7 mouse cellular contexts compared by ENCODE assay signal in genomic region chr5:18360956-18361355, GRCm38 (mm10). TPM values are rescaled to one million over a fixed set of nuclear protein-coding genes. Genes with fewer than 3 reads are reported as not detected.
A peak's percentile ranks its signal among the peaks of the same experiment; 100 is the strongest.
DNase-seq lines count a peak whose midpoint lies in the region; ATAC-seq and TF ChIP-seq lines count a peak whose summit lies in the region.

No protein-coding gene starts in this region.

- TF ChIP-seq CTCF in lung, embryonic 14.5 days (IDR thresholded peaks at IDR 0.05; ENCODE audit: low read depth): no peak

- no peaks in the 10 kb centered on the region; the same call in 1 of the 2 replicates for H3K4me1 ChIP-seq in lung, embryonic 14.5 days (ENCODE audit: insufficient read depth)
- H3K4me1 ChIP-seq in forebrain, embryonic 10.5 days: peaks cover 15% of the 10 kb centered on the region
- no peaks in the 10 kb centered on the region for H3K4me1 ChIP-seq in limb, embryonic 12.5 days (replicated peaks)
- peaks cover 3% of the 10 kb centered on the region; the same call in 1 of the 2 replicates for H3K4me1 ChIP-seq in stomach, embryonic 15.5 days

- H3K27me3 ChIP-seq in lung, embryonic 14.5 days (ENCODE audit: insufficient read depth, low read length): no peaks in the 10 kb centered on the region
- peaks cover 23% of the 10 kb centered on the region for H3K27me3 ChIP-seq in forebrain, embryonic 10.5 days (ENCODE audit: poor library complexity, severe bottlenecking)
- no peaks in the 10 kb centered on the region for H3K27me3 ChIP-seq in limb, embryonic 12.5 days
- no peaks in the 10 kb centered on the region for H3K27me3 ChIP-seq in stomach, embryonic 15.5 days (replicated peaks)

- H3K4me3 ChIP-seq in lung, embryonic 14.5 days (ENCODE audit: low read depth, low read length): peak overlapping the region; percentile 79
- H3K4me3 ChIP-seq in forebrain, embryonic 10.5 days: peak overlapping the region; percentile 82
- peak overlapping the region; percentile 81 for H3K4me3 ChIP-seq in limb, embryonic 12.5 days (replicated peaks)
- peak overlapping the region; percentile 86 for H3K4me3 ChIP-seq in stomach, embryonic 15.5 days (replicated peaks)

- H3K27ac ChIP-seq in lung, embryonic 14.5 days (ENCODE audit: low read depth): no peak overlapping the region
- no peak overlapping the region for H3K27ac ChIP-seq in forebrain, embryonic 10.5 days
- H3K27ac ChIP-seq in limb, embryonic 12.5 days: no peak overlapping the region
- H3K27ac ChIP-seq in stomach, embryonic 15.5 days: no peak overlapping the region

- H3K4me2 ChIP-seq in lung, embryonic 14.5 days: peak overlapping the region; percentile 87
- H3K4me2 ChIP-seq in limb, embryonic 12.5 days: peak overlapping the region; percentile 96
- peak overlapping the region; percentile 88 for H3K4me2 ChIP-seq in stomach, embryonic 15.5 days

- H3K9me3 ChIP-seq in lung, embryonic 14.5 days (ENCODE audit: low read depth, low read length): no peaks in the 10 kb centered on the region
- no peaks in the 10 kb centered on the region for H3K9me3 ChIP-seq in forebrain, embryonic 10.5 days
- H3K9me3 ChIP-seq in limb, embryonic 12.5 days: 0 out of 2 replicates have a peak, but pooled peaks cover 3% of the 10 kb centered on the region
- no peaks in the 10 kb centered on the region for H3K9me3 ChIP-seq in stomach, embryonic 15.5 days

- no peaks in the 10 kb centered on the region for H3K36me3 ChIP-seq in lung, embryonic 14.5 days (ENCODE audit: insufficient read depth)
- no peaks in the 10 kb centered on the region for H3K36me3 ChIP-seq in forebrain, embryonic 10.5 days (replicated peaks)
- H3K36me3 ChIP-seq in limb, embryonic 12.5 days: no peaks in the 10 kb centered on the region
- H3K36me3 ChIP-seq in stomach, embryonic 15.5 days: no peaks in the 10 kb centered on the region

- WGBS in lung, embryonic 14.5 days: 24% methylated on average over 6 of the region's 6 CpGs
- 28% methylated on average over 6 of the region's 6 CpGs for WGBS in forebrain, embryonic 10.5 days
- WGBS in limb, embryonic 12.5 days: 18% methylated on average over 6 of the region's 6 CpGs
- WGBS in stomach, embryonic 15.5 days: 39% methylated on average over 6 of the region's 6 CpGs

- ATAC-seq in lung, embryonic 14.5 days (ENCODE audit: insufficient read depth): no peak
- no peak for ATAC-seq in limb, embryonic 12.5 days (ENCODE audit: insufficient number of reproducible peaks, insufficient read depth, low FRiP score, low TSS enrichment, low read depth)
- no peak for ATAC-seq in stomach, embryonic 15.5 days (ENCODE audit: insufficient read depth, low FRiP score, low read depth)
- no peak for ATAC-seq in CD4-positive, CD25-positive, alpha-beta regulatory T cell, adult 4 months

- H3K9ac ChIP-seq in lung, embryonic 14.5 days: peak overlapping the region; percentile 87; the same call in 1 of the 2 replicates
- H3K9ac ChIP-seq in limb, embryonic 12.5 days (replicated peaks): 0 out of 2 replicates have a peak overlapping the region, but pooled peaks have one; percentile 57
- H3K9ac ChIP-seq in stomach, embryonic 15.5 days: no peak overlapping the region

- peak; percentile 51 for DNase-seq in lung, embryonic 14.5 days
- DNase-seq in lung, adult 18-20 months: no peak
- no peak for DNase-seq in forebrain, embryonic 10.5 days (ENCODE audit: extremely low spot score, low spot score)
- no peak for DNase-seq in layer of hippocampus, postnatal 36 days

RNA-seq across cellular contexts. Expression of gene Gnai1, which starts 0.8 kb away (rescaled TPM):
- 51.4 and 54.3 TPM in 2 replicates for polyA plus RNA-seq in lung, embryonic 14.5 days (2014; fragmentation: Nextera tagmentation; extraction: Ambion mirVana)
- 11.2 and 11.6 TPM in 2 replicates for polyA plus RNA-seq in forebrain, embryonic 10.5 days (2016; fragmentation: Nextera tagmentation; extraction: Ambion mirVana)
- 19.8 and 20.1 TPM in 2 replicates for polyA plus RNA-seq in limb, embryonic 12.5 days (2016; fragmentation: Nextera tagmentation; extraction: Ambion mirVana)
- polyA plus RNA-seq in stomach, embryonic 15.5 days (2015; fragmentation: Nextera tagmentation; extraction: Ambion mirVana): 27.9 and 32.3 TPM in 2 replicates
- total RNA-seq in layer of hippocampus, postnatal 36 days (2021): 100 to 1,000 TPM; 159 to 181 TPM
- polyA plus RNA-seq in CD4-positive, CD25-positive, alpha-beta regulatory T cell, adult 4 months (2017; shearing (Covaris generic)): under 1 TPM in 1 of 2 experiments, not detected in 1; 0.27 TPM
